Mouse (Mus musculus) gastrocnemius, postnatal 4 days (tissue): Measurements from ENCODE around the gene Adamts7. TPM values are rescaled to one million over a fixed set of nuclear protein-coding genes. Genes with fewer than 3 reads are reported as not detected.

Experiments used
- DNase-seq, 2 experiments: peaks; one replicate each; pipeline ENCODE4 v3.0.0; 2021 to 2022; ENCODE audit warnings: low spot score in 2 of 2, mixed read lengths in 2 of 2
- total RNA-seq, 2 experiments: library from RNA; stranded (reverse); gene quantifications; 2 replicates each; pipeline ENCODE4 v1.2.3; 2021

The Adamts7 gene
- total RNA-seq, 2 experiments from 2014 or later: 13.2 to 15.5 TPM

GRCm38 (mm10) chr9:90232781-90233690 lies 70.2 kb downstream of the Adamts7 start:
- DNase-seq: no peak

GRCm38 (mm10) chr9:90233906-90234419 lies 71.1 kb downstream of the Adamts7 start:
- DNase-seq: no peak

GRCm38 (mm10) chr9:90234786-90235185 lies 71.9 kb downstream of the Adamts7 start:
- no peak for DNase-seq

- no peak for DNase-seq
Observed at GRCm38 (mm10) chr9:90235258-90235882, 72.5 kb downstream of the Adamts7 start.

- DNase-seq: no peak
Observed at GRCm38 (mm10) chr9:90236817-90237216, 73.9 kb downstream of the Adamts7 start.

- DNase-seq: no peak
Observed at GRCm38 (mm10) chr9:90237232-90238062, 74.6 kb downstream of the Adamts7 start.

GRCm38 (mm10) chr9:90240560-90240959 lies 77.7 kb downstream of the Adamts7 start:
- no peak for DNase-seq

- no peak for DNase-seq
Observed at GRCm38 (mm10) chr9:90241041-90241440, 78.2 kb downstream of the Adamts7 start.

GRCm38 (mm10) chr9:90241618-90242017 lies 78.7 kb downstream of the Adamts7 start:
- no peak for DNase-seq

GRCm38 (mm10) chr9:90242291-90242690 lies 79.4 kb downstream of the Adamts7 start:
- DNase-seq: no peak

GRCm38 (mm10) chr9:90242855-90243254 lies 80.0 kb downstream of the Adamts7 start:
- DNase-seq: no peak

GRCm38 (mm10) chr9:90244301-90245151 lies 81.7 kb downstream of the Adamts7 start:
- no peak for DNase-seq

- DNase-seq: no peak
Observed at GRCm38 (mm10) chr9:90245206-90245605, 82.3 kb downstream of the Adamts7 start.

- no peak for DNase-seq
Observed at GRCm38 (mm10) chr9:90245781-90246180, 82.9 kb downstream of the Adamts7 start.

- DNase-seq: no peak
Observed at GRCm38 (mm10) chr9:90247316-90247715, 84.4 kb downstream of the Adamts7 start.

- no peak for DNase-seq
Observed at GRCm38 (mm10) chr9:90248326-90248725, 85.5 kb downstream of the Adamts7 start.

GRCm38 (mm10) chr9:90249036-90249435 lies 86.2 kb downstream of the Adamts7 start:
- no peak for DNase-seq

GRCm38 (mm10) chr9:90250141-90250775 lies 87.4 kb downstream of the Adamts7 start:
- no peak for DNase-seq

- DNase-seq: no peak
Observed at GRCm38 (mm10) chr9:90250964-90251750, 88.3 kb downstream of the Adamts7 start.
